Mouse (Mus musculus) G1E (cell line): Measurements from ENCODE around the gene Tspan18. TPM values are rescaled to one million over a fixed set of nuclear protein-coding genes. Genes with fewer than 3 reads are reported as not detected.

Experiments
- ATAC-seq: 2 replicates; pipeline ENCODE4 v1.8.0; 2016; ENCODE audit warnings: mild to moderate bottlenecking; ENCODE audit not compliant: insufficient number of reproducible peaks, poor library complexity, low FRiP score, severe bottlenecking; ENCODE audit errors: extremely low read depth
- DNase-seq: peaks from one replicate; pipeline ENCODE4 v3.0.0; 2012; ENCODE audit warnings: low spot score
- H3K27me3 ChIP-seq: 2 replicates; pipeline ENCODE4 v1.6.1; 2012; ENCODE audit warnings: mild to moderate bottlenecking, low read length, inconsistent platforms; ENCODE audit not compliant: insufficient read depth
- H3K36me3 ChIP-seq: replicated peaks from 2 replicates; pipeline ENCODE3; 2012; ENCODE audit warnings: mild to moderate bottlenecking, inconsistent platforms
- H3K4me1 ChIP-seq: 2 replicates; pipeline ENCODE4 v1.6.1; 2012; ENCODE audit warnings: low read depth, low read length, inconsistent platforms, mixed read lengths; ENCODE audit not compliant: insufficient read depth
- H3K4me3 ChIP-seq: 2 replicates; pipeline ENCODE4 v1.5.1; 2012; ENCODE audit warnings: low read depth, mild to moderate bottlenecking, inconsistent platforms, low read length, moderate library complexity, mixed read lengths
- H3K9me3 ChIP-seq: replicated peaks from 2 replicates; pipeline ENCODE4 v1.6.1; 2012; ENCODE audit warnings: inconsistent platforms
- CTCF ChIP-seq: IDR thresholded peaks from 2 replicates; pipeline ENCODE4 v1.5.1; 2012; ENCODE audit warnings: low read depth, low read length, inconsistent platforms, mixed read lengths
- GATA1 ChIP-seq: IDR thresholded peaks from 2 replicates; pipeline ENCODE4 v1.6.1; 2012; ENCODE audit warnings: borderline replicate concordance, low read length, inconsistent platforms, mixed read lengths
- GATA2 ChIP-seq: IDR thresholded peaks from 2 replicates; pipeline ENCODE4 v1.6.1; 2012; ENCODE audit warnings: low read depth, low read length, inconsistent platforms, borderline replicate concordance
- POLR2AphosphoS5 ChIP-seq: IDR thresholded peaks from 2 replicates; pipeline ENCODE4 v1.6.1; 2012; ENCODE audit warnings: low read depth, low read length, inconsistent platforms; ENCODE audit not compliant: insufficient replicate concordance
- TAL1 ChIP-seq: conservative IDR thresholded peaks from 2 replicates; pipeline ENCODE4 v1.6.1; 2012; ENCODE audit warnings: low read depth, low read length, inconsistent platforms, mixed read lengths
- polyA plus RNA-seq: library from polyadenylated mRNA; stranded (reverse); fragments of >175 nt; gene quantifications from 2 replicates; pipeline ENCODE4 v1.2.3, GENCODE M21; 2012
- total RNA-seq, 2 experiments: library from RNA; stranded (forward) in 1 of 2; stranded (reverse) in 1 of 2; fragments of 200-1000 nt in 1 of 2; fragments of >200 nt in 1 of 2; fragmentation: Nextera tagmentation in 1 of 2; gene quantifications; 2 replicates each; pipeline ENCODE4 v1.2.3; 2014 to 2017

Tspan18 gene
- total and polyA plus RNA-seq, 3 experiments: 4.2 to 10.6 (median 8.5) TPM

GRCm38 (mm10) chr2:93163317-93163716 lies 171.0 kb downstream of the Tspan18 start:
- DNase-seq: no peak
- peaks cover 24% of the 10 kb centered on the region for H3K27me3 ChIP-seq

GRCm38 (mm10) chr2:93162791-93163190 lies 171.5 kb downstream of the Tspan18 start:
- no peak for TF ChIP-seq GATA2
- TF ChIP-seq POLR2AphosphoS5: no peak
- no peak for TF ChIP-seq TAL1
- no peak for TF ChIP-seq GATA1
- no peak for TF ChIP-seq CTCF
- ATAC-seq: no peak
- no peak for DNase-seq
- Histone ChIP-seq H3K27me3 (peaks cover 27% of the 10 kb centered on the region), H3K36me3 (no peaks in the 10 kb centered on the region), H3K4me3 (no peak overlapping the region), H3K9me3 (no peaks in the 10 kb centered on the region), H3K4me1 (peaks cover 30% of the 10 kb centered on the region)

More at GRCm38 (mm10) chr2:93163317-93163716, 171.0 kb downstream of the Tspan18 start:
- TF ChIP-seq POLR2AphosphoS5 (no peak), GATA1 (no peak), TAL1 (no peak), GATA2 (no peak), CTCF (no peak)
- no peaks in the 10 kb centered on the region for H3K36me3 ChIP-seq
- H3K9me3 ChIP-seq: no peaks in the 10 kb centered on the region
- no peak overlapping the region for H3K4me3 ChIP-seq
- peaks cover 30% of the 10 kb centered on the region for H3K4me1 ChIP-seq
- no peak for ATAC-seq

- peaks cover 33% of the 10 kb centered on the region for H3K27me3 ChIP-seq
These were observed 172.2 kb downstream of the Tspan18 start for GRCm38 (mm10) chr2:93161914-93162664.

GRCm38 (mm10) chr2:93160467-93161035 lies 173.8 kb downstream of the Tspan18 start:
- DNase-seq (no peak), ATAC-seq (no peak)
- TF ChIP-seq GATA1 (no peak), TAL1 (no peak), POLR2AphosphoS5 (no peak), CTCF (no peak), GATA2 (no peak)
- no peak overlapping the region for H3K4me3 ChIP-seq
- peaks cover 41% of the 10 kb centered on the region for H3K27me3 ChIP-seq
- no peaks in the 10 kb centered on the region for H3K36me3 ChIP-seq
- peaks cover 23% of the 10 kb centered on the region for H3K4me1 ChIP-seq
- H3K9me3 ChIP-seq: no peaks in the 10 kb centered on the region

More at GRCm38 (mm10) chr2:93161914-93162664, 172.2 kb downstream of the Tspan18 start:
- H3K4me1 ChIP-seq: peaks cover 27% of the 10 kb centered on the region
- no peaks in the 10 kb centered on the region for H3K36me3 ChIP-seq
- H3K9me3 ChIP-seq: no peaks in the 10 kb centered on the region
- no peak for TF ChIP-seq CTCF
- TF ChIP-seq GATA2: no peak
- no peak for TF ChIP-seq GATA1
- TF ChIP-seq TAL1: no peak
- no peak for TF ChIP-seq POLR2AphosphoS5
- no peak overlapping the region for H3K4me3 ChIP-seq
- peak; percentile 54; the same call in 1 of the 2 replicates for ATAC-seq
- DNase-seq: peak; percentile 15

- DNase-seq (no peak), ATAC-seq (no peak)
- Histone ChIP-seq H3K36me3 (no peaks in the 10 kb centered on the region), H3K4me1 (no peaks in the 10 kb centered on the region), H3K27me3 (peaks cover 45% of the 10 kb centered on the region), H3K4me3 (no peak overlapping the region), H3K9me3 (no peaks in the 10 kb centered on the region)
- TF ChIP-seq GATA1: no peak
- TF ChIP-seq GATA2: no peak
- no peak for TF ChIP-seq POLR2AphosphoS5
- TF ChIP-seq CTCF: no peak
- TF ChIP-seq TAL1: no peak
These were observed 179.7 kb downstream of the Tspan18 start for GRCm38 (mm10) chr2:93154486-93155032.

GRCm38 (mm10) chr2:93153833-93154232 lies 180.5 kb downstream of the Tspan18 start:
- peaks cover 39% of the 10 kb centered on the region for H3K27me3 ChIP-seq

More at GRCm38 (mm10) chr2:93153833-93154232, 180.5 kb downstream of the Tspan18 start:
- Histone ChIP-seq H3K4me3 (no peak overlapping the region), H3K4me1 (no peaks in the 10 kb centered on the region), H3K36me3 (no peaks in the 10 kb centered on the region), H3K9me3 (no peaks in the 10 kb centered on the region)
- no peak for DNase-seq
- no peak for ATAC-seq
- no peak for TF ChIP-seq GATA2
- no peak for TF ChIP-seq GATA1
- TF ChIP-seq CTCF: no peak
- TF ChIP-seq TAL1: no peak
- no peak for TF ChIP-seq POLR2AphosphoS5
